ENCODE assay signal across 21 mouse cellular contexts in the genomic region with DNA sequence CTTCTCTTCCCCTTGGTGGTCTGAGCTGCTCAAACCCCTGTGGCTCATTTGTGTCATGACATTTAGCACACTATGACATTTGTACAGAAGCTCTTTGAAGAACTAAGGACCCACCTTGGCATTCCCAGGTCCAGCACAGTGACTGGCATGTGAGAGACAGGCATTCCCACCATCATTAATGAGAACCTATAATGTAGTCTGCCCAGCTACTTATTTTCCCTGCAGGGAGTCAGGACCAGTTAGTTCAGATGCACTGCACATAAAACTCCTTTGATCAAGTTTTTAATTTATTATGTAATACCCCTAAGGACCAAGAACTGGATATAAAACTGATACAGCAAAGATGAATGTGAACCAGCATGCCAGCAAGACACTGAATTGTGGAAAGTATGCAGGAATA. TPM values are rescaled to one million over a fixed set of nuclear protein-coding genes. Genes with fewer than 3 reads are reported as not detected.
A peak's percentile ranks its signal among the peaks of the same experiment; 100 is the strongest.
DNase-seq lines count a peak whose midpoint lies in the region; ATAC-seq lines count a peak whose summit lies in the region.
"Had no signal": no experiment of that assay in that cellular context is flagged by ENCODE, and none has a peak within 500 bp of the region (broad histone marks: within the 10 kb centered on the region; RNA-seq: fewer than 3 reads in every experiment).

No protein-coding gene starts in this region.

- no peak for ATAC-seq in midbrain, embryonic 11.5 days (ENCODE audit: low FRiP score)
- no peak for ATAC-seq in midbrain, embryonic 13.5 days
- peak; percentile 39; the same call in 1 of the 2 replicates for ATAC-seq in midbrain, embryonic 16.5 days
- no peak for ATAC-seq in midbrain, embryonic 14.5 days (ENCODE audit: low FRiP score, low TSS enrichment)
- ATAC-seq: forebrain, embryonic 13.5 days; forebrain, embryonic 15.5 days; forebrain, postnatal 0 days had no signal

- H3K9me3 ChIP-seq in midbrain, embryonic 11.5 days (ENCODE audit: control insufficient read depth, low read length): no peaks in the 10 kb centered on the region
- H3K9me3 ChIP-seq in midbrain, embryonic 13.5 days: no peaks in the 10 kb centered on the region
- H3K9me3 ChIP-seq in midbrain, embryonic 16.5 days (replicated peaks; ENCODE audit: control insufficient read depth, low read length, poor library complexity, severe bottlenecking): no peaks in the 10 kb centered on the region
- H3K9me3 ChIP-seq in midbrain, embryonic 14.5 days (ENCODE audit: control insufficient read depth, low read length): no peaks in the 10 kb centered on the region
- H3K9me3 ChIP-seq: embryonic facial prominence, embryonic 10.5 days; embryonic facial prominence, embryonic 12.5 days; forebrain, embryonic 13.5 days; forebrain, embryonic 15.5 days had no signal

- no peak overlapping the region for H3K27ac ChIP-seq in midbrain, embryonic 11.5 days (ENCODE audit: low read depth, low read length)
- H3K27ac ChIP-seq in midbrain, embryonic 13.5 days: no peak overlapping the region
- no peak overlapping the region for H3K27ac ChIP-seq in midbrain, embryonic 16.5 days (ENCODE audit: low read length)
- H3K27ac ChIP-seq in midbrain, embryonic 14.5 days (replicated peaks; ENCODE audit: low read depth, low read length): no peak overlapping the region
- H3K27ac ChIP-seq: embryonic facial prominence, embryonic 10.5 days; embryonic facial prominence, embryonic 12.5 days; forebrain, embryonic 13.5 days; forebrain, embryonic 15.5 days had no signal

- no peaks in the 10 kb centered on the region for H3K36me3 ChIP-seq in midbrain, embryonic 11.5 days (ENCODE audit: control insufficient read depth, insufficient read depth, low read length)
- no peaks in the 10 kb centered on the region for H3K36me3 ChIP-seq in midbrain, embryonic 13.5 days
- no peaks in the 10 kb centered on the region for H3K36me3 ChIP-seq in midbrain, embryonic 16.5 days (ENCODE audit: control insufficient read depth, insufficient read depth, low read length)
- no peaks in the 10 kb centered on the region for H3K36me3 ChIP-seq in midbrain, embryonic 14.5 days (ENCODE audit: control insufficient read depth, insufficient read depth, low read length)
- H3K36me3 ChIP-seq: embryonic facial prominence, embryonic 10.5 days; embryonic facial prominence, embryonic 12.5 days; forebrain, embryonic 15.5 days had no signal

- no peak overlapping the region for H3K4me2 ChIP-seq in midbrain, embryonic 11.5 days
- no peak overlapping the region for H3K4me2 ChIP-seq in midbrain, embryonic 13.5 days (replicated peaks)
- no peak overlapping the region for H3K4me2 ChIP-seq in midbrain, embryonic 16.5 days (ENCODE audit: low read length)
- H3K4me2 ChIP-seq in midbrain, embryonic 14.5 days (ENCODE audit: low read length): no peak overlapping the region
- H3K4me2 ChIP-seq: embryonic facial prominence, embryonic 12.5 days; forebrain, embryonic 13.5 days; forebrain, embryonic 15.5 days had no signal

- DNase-seq in midbrain, embryonic 11.5 days (ENCODE audit: low spot score, missing footprints): peak; percentile 4
- DNase-seq in midbrain, embryonic 14.5 days: no peak
- DNase-seq in cerebellum, postnatal 25 days: no peak
- DNase-seq: adrenal gland, adult 2 months; adrenal gland, postnatal 10 days; adrenal gland, postnatal 25 days; cerebellum, adult 11 months; cerebellum, adult 18-20 months; cerebellum, adult 8-10 months; cerebellum, adult 9-11 months; cerebellum, postnatal 14 days; forebrain, postnatal 0 days had no signal

- H3K9ac ChIP-seq in midbrain, embryonic 11.5 days (ENCODE audit: low read length): no peak overlapping the region
- no peak overlapping the region for H3K9ac ChIP-seq in midbrain, embryonic 13.5 days (replicated peaks)
- H3K9ac ChIP-seq in midbrain, embryonic 16.5 days (ENCODE audit: low read depth, low read length): no peak overlapping the region
- no peak overlapping the region for H3K9ac ChIP-seq in midbrain, embryonic 14.5 days (replicated peaks; ENCODE audit: low read length)
- H3K9ac ChIP-seq: embryonic facial prominence, embryonic 12.5 days; forebrain, embryonic 13.5 days; forebrain, embryonic 15.5 days; forebrain, postnatal 0 days had no signal

- H3K27me3 ChIP-seq in midbrain, embryonic 11.5 days (ENCODE audit: control insufficient read depth, insufficient read depth, low read length): no peaks in the 10 kb centered on the region
- no peaks in the 10 kb centered on the region for H3K27me3 ChIP-seq in midbrain, embryonic 13.5 days
- H3K27me3 ChIP-seq in midbrain, embryonic 16.5 days (ENCODE audit: control insufficient read depth, insufficient read depth, low read depth, low read length): no peaks in the 10 kb centered on the region
- H3K27me3 ChIP-seq in midbrain, embryonic 14.5 days (ENCODE audit: control insufficient read depth, insufficient read depth, low read length): no peaks in the 10 kb centered on the region
- H3K27me3 ChIP-seq: embryonic facial prominence, embryonic 12.5 days; forebrain, embryonic 13.5 days; forebrain, embryonic 15.5 days had no signal

- no peaks in the 10 kb centered on the region for H3K4me1 ChIP-seq in midbrain, embryonic 11.5 days (ENCODE audit: control insufficient read depth, insufficient read depth, low read length)
- no peaks in the 10 kb centered on the region for H3K4me1 ChIP-seq in midbrain, embryonic 13.5 days (replicated peaks)
- H3K4me1 ChIP-seq in midbrain, embryonic 16.5 days (ENCODE audit: control insufficient read depth, insufficient read depth, low read length): no peaks in the 10 kb centered on the region
- H3K4me1 ChIP-seq in midbrain, embryonic 14.5 days (ENCODE audit: control insufficient read depth, insufficient read depth, low read length): no peaks in the 10 kb centered on the region
- H3K4me1 ChIP-seq: embryonic facial prominence, embryonic 10.5 days; embryonic facial prominence, embryonic 12.5 days; forebrain, embryonic 13.5 days; forebrain, embryonic 15.5 days had no signal

- no peak overlapping the region for H3K4me3 ChIP-seq in midbrain, embryonic 11.5 days (ENCODE audit: low read depth, low read length)
- no peak overlapping the region for H3K4me3 ChIP-seq in midbrain, embryonic 13.5 days (replicated peaks)
- no peak overlapping the region for H3K4me3 ChIP-seq in midbrain, embryonic 16.5 days (ENCODE audit: low read depth, low read length)
- no peak overlapping the region for H3K4me3 ChIP-seq in midbrain, embryonic 14.5 days (replicated peaks; ENCODE audit: low read depth, low read length)
- H3K4me3 ChIP-seq: embryonic facial prominence, embryonic 10.5 days; embryonic facial prominence, embryonic 12.5 days; forebrain, embryonic 13.5 days; forebrain, embryonic 15.5 days had no signal

RNA-seq across cellular contexts. Expression of gene Spata46, which starts 42.5 kb away (rescaled TPM):
- polyA plus RNA-seq in midbrain, embryonic 11.5 days (2014; fragmentation: Nextera tagmentation; extraction: Ambion mirVana): 0.51 and 0.90 TPM in 2 replicates
- polyA plus RNA-seq in midbrain, embryonic 13.5 days (2015; fragmentation: Nextera tagmentation; extraction: Ambion mirVana): 1.1 and 1.4 TPM in 2 replicates
- polyA plus RNA-seq in midbrain, embryonic 16.5 days (2015; fragmentation: Nextera tagmentation; extraction: Ambion mirVana): 0.76 and 0.90 TPM in 2 replicates
- polyA plus RNA-seq in midbrain, embryonic 14.5 days (2014; fragmentation: Nextera tagmentation; extraction: Ambion mirVana): 0.89 and 0.96 TPM in 2 replicates
- polyA plus RNA-seq: adrenal gland, adult 2 months; brain, embryonic 14.5 days; C2C12; cortical plate, adult 2 months; forebrain, postnatal 0 days had no signal

RNA-seq across cellular contexts. Expression of gene Gm7694, which starts 44.9 kb away (rescaled TPM):
- polyA plus RNA-seq in midbrain, embryonic 11.5 days (2014; fragmentation: Nextera tagmentation; extraction: Ambion mirVana): 1.9 and 2.4 TPM in 2 replicates
- 1.2 and 2.5 TPM in 2 replicates for polyA plus RNA-seq in midbrain, embryonic 13.5 days (2015; fragmentation: Nextera tagmentation; extraction: Ambion mirVana)
- polyA plus RNA-seq in midbrain, embryonic 16.5 days (2015; fragmentation: Nextera tagmentation; extraction: Ambion mirVana): 1.5 and 1.7 TPM in 2 replicates
- polyA plus RNA-seq in midbrain, embryonic 14.5 days (2014; fragmentation: Nextera tagmentation; extraction: Ambion mirVana): 1.7 and 2.1 TPM in 2 replicates
